Mouse (Mus musculus) lung, postnatal 14 days (tissue): ENCODE measurements around the gene Taz.

ENCODE experiments used
- DNase-seq: peaks from one replicate; pipeline ENCODE4 v3.0.0; 2021

Gene Taz

DNA sequence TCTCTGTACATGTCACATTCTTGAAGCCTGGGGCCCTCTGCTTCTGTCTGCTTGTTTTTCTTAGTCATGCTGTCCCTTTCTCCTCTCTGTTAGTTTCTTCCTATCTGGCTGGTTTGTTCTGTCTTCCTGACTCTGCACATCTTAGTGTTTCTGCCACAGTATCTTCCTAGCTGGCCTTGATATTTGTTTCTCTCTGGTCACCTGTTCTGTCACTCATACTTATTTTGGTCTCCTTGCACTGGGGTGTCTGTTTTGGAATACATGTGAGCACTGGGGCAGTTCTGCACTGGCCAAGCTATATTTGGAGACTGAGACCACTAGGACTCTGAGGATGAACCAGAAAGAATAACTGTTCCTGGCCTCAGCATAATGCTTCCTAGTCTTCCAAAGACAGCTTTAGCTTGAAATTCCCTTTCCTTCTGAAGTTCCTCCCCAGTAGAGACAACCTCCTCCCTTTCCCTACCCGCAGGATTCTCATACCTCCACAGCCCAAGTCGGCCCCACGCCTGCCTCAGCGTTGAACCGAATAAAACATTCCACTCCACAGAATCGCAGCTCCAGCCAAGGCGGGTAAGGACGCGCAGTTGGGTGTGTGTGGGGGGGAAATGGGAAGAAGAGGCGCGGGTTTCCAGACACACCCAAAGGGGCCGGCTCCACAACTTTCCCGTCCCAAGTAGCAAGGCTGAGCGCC lies 526 bp upstream of the Taz start:
- no peak for DNase-seq

DNA sequence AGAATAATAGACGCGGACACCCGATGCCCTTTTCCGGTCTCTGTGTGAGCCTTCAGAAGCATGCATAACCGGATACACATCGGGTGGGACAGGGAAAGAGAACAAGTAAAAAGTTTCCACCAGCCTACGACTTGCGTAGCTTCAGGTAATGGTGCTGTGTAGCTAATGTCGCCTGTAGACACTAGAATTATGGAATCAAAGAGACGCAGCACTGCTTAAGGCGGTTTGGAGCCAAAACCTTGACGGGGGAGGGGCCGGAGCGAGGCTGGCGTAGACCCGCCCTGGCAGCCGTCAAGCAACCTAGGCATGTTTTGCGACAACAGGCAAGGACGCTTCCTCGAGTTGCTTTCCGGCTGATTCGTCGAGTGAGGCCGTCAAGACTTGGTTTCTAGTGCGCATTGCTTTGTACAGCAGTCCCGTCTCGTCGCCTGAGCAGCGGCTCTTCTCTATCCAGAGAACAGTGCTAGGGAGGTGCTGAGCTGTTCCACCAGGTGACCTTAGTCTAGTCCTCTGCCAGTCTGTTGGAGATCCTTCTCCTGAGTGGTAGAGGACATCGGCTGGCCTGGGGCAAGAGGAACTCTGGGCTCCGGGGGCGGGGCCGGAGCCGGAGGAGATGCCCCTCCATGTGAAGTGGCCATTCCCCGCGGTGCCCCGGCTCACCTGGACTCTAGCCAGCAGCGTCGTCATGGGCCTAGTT lies 831 bp downstream of the Taz start:
- DNase-seq, result peak; percentile 86

DNA sequence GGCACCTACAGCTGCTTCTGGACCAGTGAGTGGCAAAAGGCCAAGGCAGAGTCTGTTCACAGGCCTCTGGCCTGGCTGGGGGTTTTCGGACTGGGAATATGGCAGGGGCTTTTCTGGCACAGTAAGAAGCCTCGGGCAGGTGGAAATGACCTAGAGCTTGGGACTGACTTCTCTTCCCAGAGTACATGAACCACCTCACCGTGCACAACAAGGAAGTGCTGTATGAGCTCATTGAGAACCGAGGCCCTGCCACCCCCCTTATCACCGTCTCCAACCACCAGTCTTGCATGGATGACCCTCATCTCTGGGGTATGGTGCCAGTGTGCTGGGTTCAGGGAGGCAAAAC lies 1.4 kb downstream of the Taz start:
- DNase-seq, result no peak

DNA sequence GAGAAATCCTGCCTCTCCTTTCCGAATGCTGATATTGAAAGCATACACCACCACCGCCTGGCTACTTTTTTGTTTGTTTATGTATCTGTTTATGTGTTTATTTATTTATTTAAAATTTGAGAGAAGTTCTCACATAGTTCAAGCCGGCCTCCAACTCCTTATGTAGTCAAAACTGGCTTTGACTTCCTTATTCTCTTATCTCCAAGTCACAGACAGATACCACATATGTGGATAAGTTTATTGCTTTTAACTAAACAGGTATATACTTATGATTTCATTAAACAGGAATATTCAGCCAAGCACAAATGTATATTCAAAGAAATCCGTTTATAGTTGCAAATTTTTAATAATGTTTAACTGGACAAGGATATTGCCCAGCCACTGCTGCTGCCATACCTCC lies 11.7 kb downstream of the Taz start:
- no peak for DNase-seq

DNA sequence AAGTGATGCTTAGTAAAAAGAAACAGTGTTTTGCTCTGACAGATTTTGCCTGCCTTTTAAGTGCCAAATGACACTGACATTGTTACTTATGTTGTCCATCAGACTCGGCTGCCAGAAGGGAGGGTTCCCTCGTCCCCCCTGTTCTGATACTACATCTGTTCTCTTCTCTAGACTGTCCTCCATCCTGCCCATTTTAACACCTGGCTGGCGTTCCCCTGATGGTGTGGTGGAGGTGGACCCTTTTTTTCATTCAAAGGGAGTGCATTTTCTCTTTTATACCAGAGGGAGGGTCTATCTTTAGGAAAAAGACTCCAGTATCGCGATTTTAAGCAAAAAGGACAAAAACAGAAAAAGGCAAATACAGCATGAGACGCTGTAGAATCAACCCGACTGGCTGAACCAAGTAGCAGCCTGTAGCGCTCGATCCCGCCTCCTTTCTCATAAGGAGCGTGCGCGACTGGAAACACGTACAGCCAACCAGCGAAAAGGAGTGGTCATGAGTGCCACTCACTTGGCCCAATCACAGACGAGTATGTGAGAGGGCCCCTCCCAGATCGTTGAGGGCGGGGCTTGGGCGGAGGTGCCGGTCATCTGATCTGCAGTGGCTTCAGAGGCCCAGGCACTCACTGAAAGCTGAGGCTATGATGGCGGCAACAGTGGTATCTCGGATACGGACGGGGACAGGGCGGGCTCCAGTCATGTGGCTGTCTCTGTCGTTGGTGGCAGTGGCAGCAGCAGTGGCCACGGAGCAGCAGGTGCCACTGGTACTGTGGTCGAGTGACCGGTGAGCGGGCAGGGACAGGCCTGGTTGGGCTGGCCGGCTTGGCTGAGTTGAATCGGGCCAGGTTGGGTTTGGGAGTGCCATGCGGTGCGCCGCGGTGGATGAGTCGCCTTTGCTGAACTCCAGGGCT lies 15.1 kb downstream of the Taz start, which contains the start of gene Atp6ap1:
Atp6ap1 (plus strand) TSS at position 560 of the 911 bp plus-strand sequence.
- DNase-seq, result peak; percentile 94

DNA sequence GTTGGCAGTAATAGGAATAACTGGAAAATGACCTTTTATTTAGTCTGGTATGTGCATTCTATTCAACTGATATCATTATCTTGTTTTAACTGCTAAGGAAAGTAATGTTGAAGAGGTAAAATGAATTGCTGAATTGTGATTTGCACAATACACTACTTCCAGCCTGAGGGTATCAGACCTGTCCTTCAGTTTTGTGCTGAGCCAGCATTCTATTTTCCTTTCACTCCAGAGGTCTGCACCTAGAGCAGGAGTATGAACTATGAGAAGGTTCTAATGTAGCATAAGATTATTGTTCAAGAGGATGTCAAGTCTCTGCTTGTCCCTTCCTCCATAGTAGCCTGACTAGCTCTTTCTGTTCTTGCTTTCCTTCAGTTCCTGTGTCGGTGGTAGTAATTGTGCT lies 16.6 kb downstream of the Taz start:
- DNase-seq, result no peak

DNA sequence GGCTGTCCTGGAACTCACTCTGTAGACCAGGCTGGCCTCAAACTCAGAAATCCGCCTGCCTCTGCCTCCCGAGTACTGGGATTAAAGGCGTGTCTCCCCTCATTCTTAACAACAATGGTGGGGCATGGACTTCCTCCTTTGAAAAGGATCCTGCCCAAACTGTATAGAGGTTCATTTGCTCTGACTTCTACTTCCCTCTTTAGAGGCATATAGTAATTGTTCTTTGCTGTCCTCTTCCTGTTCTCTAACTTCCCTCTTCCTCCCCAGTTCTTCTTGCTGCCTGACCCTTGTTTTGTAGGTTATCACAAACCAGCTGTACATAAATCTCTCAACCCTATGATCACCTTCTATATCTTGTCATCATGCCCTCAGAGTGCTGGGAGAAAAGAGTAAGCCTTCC lies 18.0 kb downstream of the Taz start:
- no peak for DNase-seq

DNA sequence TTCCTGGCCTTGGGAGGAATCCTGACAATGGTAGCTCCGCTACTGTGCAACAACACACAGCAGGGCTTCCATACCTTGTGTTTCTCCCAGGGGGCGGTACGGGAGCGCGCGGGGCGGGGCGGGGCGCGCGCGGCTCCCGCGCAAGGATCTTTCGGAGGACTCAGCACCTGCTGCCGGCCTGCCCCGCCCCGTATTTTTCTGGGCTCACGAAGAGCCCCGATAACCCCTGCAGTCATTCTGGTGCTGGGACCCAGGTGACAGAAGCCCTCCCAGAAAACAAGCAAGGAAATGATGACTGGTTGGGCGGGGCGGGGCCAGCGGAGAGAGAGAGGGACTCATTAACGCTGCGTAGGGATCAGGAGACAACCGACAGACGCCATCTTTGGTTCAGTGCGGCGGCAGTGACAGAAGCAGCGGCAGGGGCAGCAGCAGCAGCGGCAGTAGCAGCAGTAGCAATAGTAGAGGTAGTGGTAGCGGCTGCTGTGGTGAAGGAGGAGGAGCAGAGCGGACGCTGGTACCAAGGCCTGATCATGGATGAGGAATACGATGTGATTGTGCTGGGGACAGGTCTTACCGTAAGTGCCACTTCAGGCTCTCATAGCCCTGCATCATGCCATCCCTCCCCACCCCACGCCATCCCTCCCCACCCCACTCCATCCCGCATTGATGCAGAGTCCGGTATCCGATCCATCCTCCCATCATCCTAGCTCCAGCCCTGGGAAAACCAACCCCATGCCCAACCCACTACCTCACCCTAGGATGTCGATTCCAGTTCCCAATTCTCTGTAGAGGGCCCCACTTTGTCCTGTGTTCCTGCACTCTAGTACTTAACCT lies 23.4 kb downstream of the Taz start, which contains the start of gene Gdi1:
Gdi1 (plus strand) TSS at position 132 of the 834 bp plus-strand sequence.
- DNase-seq, result peak; percentile 74

DNA sequence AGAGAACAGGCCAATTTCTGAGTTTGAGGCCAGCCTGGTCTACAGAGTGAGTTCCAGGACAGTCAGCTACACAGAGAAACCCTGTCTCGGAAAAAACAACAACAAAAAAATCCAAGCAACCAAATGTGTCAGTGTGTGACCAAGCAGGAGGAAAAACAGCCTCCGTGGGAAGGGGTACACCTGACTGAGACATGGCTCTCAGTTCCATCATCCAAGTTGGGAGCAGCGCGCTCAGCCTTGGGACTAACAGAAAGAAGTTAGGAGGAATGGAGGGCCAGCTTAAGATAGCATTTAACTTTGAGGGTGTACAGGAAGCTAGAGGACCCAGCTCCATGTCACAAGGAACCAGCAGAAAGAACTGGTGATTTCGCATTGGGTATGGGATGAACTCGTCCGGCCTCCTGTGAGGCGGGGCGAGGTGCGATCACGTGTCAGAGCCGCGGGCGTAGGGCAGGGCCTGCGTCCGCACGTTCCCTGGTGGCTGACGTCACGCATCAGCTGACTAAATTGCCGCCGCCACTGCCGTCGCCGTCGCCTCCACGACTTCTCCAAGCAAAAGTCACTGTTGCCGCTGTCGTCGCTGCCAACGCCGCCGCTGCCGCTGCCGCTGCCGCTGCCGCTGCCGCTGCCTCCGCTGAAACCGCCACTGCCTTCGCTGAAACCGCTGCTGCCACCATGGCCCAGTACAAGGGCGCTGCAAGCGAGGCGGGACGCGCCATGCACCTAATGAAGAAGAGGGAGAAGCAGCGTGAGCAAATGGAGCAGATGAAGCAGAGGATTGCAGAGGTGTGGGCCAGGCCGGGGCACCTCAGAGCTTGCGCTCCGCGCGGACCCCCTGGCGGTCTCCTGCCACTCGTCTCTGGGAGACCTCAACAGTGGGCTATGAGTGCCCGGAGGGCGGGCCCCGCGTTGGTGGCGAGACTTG lies 31.1 kb downstream of the Taz start, which contains the start of gene Fam50a:
Fam50a (plus strand) TSS at position 494 of the 925 bp plus-strand sequence.
- DNase-seq, result peak; percentile 86

DNA sequence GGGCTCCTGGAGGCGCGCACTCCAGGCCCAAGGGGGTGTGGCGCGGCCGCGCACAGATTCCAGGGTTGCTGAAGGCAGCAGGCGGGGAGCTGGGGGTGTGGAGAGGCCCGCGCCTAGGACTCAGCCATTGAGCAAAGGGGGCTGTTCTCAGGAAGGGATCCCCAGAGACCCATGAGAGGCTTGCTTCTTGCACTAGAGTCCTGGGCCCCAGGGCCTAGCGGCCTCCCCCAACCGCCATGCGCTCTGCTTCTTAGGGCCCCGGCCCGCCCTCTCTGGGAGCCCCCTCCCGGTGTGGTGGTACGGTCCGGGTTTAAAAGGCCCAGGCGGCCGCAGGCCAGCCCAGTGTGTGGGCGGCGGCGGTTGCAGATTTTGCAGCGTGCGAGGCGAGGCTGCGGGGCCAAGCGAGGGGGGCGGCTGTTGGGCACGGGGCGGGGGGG lies 47.0 kb downstream of the Taz start, which contains the start of gene Plxna3:
Plxna3 (plus strand) TSS at position 342 of the 437 bp plus-strand sequence.
- peak; percentile 67 for DNase-seq

DNA sequence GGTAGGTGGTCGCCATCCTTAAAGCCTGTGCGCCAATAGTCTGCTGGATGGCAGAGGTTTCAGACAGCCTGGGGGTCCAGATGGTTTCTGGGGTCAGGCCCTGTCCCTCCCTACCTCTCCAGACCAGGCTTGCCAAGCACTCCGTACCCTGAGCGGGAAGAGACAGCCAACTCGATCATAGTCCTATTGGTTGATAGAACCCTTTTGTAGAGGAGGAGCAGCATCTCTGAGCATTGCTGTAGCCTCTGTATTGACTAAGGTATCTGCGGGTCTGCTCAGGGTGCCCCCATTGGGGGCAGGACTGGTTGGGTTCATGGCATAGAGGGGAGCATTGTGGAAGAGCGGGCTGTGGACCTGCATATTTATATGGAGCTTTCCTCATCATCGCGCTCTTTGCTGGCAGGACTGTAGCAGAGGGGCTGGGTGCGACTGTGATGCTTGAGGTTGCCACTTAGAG lies 47.5 kb downstream of the Taz start:
- no peak for DNase-seq

DNA sequence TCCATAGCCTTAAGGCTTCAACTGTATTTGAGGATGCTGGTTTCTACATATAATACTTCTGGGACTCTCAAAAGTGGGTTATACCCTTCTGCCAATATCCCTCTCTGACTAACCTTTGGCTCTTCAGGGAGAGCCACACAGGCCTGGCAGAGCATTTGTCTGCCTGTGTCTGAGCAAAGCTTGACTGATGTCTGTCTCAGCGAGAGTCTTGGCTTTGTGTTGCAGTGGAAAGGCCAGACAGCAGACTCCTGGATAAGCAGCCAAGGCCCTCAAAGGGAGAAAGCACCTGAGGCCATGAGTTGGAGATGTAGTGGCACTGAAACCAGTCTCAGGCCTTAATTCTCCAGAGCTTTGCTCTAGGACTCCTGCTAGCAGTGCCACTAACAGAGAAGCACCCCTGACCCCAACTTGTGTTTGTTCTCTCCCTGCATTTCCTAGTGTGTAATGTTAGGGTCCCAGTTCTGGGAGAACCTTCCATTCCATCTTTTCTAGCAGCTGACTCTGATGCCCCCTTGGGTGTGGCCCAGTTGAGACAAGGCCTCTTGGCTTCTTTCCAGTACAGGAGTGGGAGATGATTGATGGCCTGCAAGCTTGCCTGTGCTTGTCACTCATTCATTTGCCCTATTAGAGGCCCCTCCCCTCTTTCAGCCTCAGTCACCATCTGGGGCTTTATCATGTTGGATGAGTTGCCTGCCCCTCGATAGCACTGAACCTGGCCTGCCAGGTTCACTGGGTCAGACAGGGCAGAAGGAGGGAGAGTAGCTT lies 48.6 kb downstream of the Taz start:
- DNase-seq, result no peak
